Mouse (Mus musculus) layer of hippocampus, adult 18-20 months (tissue): ENCODE measurements at regions not wholly inside any gene's neighbourhood (a gene's known extent, or its start where the extent isn't known, plus 50 kb on each side); places are given as distances from the start of the nearest gene placed in this dataset.

Experiments used
- DNase-seq, 2 experiments: peaks; one replicate each; pipeline ENCODE4 v3.0.0; 2022; ENCODE audit warnings: low spot score in 2 of 2

GRCm38 (mm10) chr14:104849274-104849673 lies 326.8 kb upstream of the Rnf219 start:
- no peak for DNase-seq

- no peak for DNase-seq
Measured at GRCm38 (mm10) chr14:104827404-104827803, 305.0 kb upstream of the Rnf219 start.

- no peak for DNase-seq
Measured at GRCm38 (mm10) chr14:104824926-104825325, 302.5 kb upstream of the Rnf219 start.

- no peak for DNase-seq
Measured at GRCm38 (mm10) chr14:104824224-104824623, 301.8 kb upstream of the Rnf219 start.

- DNase-seq, result no peak
Measured at GRCm38 (mm10) chr14:104821903-104822573, 299.6 kb upstream of the Rnf219 start.

GRCm38 (mm10) chr14:104819106-104819505 lies 296.7 kb upstream of the Rnf219 start:
- DNase-seq, result no peak

GRCm38 (mm10) chr14:104813977-104814584 lies 291.6 kb upstream of the Rnf219 start:
- DNase-seq, result peak; percentile 22 to 90

GRCm38 (mm10) chr14:104812006-104812405 lies 289.6 kb upstream of the Rnf219 start:
- no peak for DNase-seq

GRCm38 (mm10) chr14:104805332-104805731 lies 282.9 kb upstream of the Rnf219 start:
- peak in 1 of 2 experiments; percentile 10 for DNase-seq

- no peak for DNase-seq
Measured at GRCm38 (mm10) chr14:104796348-104796965, 274.0 kb upstream of the Rnf219 start.

GRCm38 (mm10) chr14:104789346-104789745 lies 266.9 kb upstream of the Rnf219 start:
- no peak for DNase-seq

GRCm38 (mm10) chr14:104785066-104785465 lies 262.6 kb upstream of the Rnf219 start:
- no peak for DNase-seq

GRCm38 (mm10) chr14:104769938-104770337 lies 247.5 kb upstream of the Rnf219 start:
- DNase-seq, result no peak

GRCm38 (mm10) chr14:104734213-104734612 lies 211.8 kb upstream of the Rnf219 start:
- no peak for DNase-seq

GRCm38 (mm10) chr14:104732036-104732435 lies 209.6 kb upstream of the Rnf219 start:
- DNase-seq, result no peak

GRCm38 (mm10) chr14:104731319-104731995 lies 209.0 kb upstream of the Rnf219 start:
- no peak for DNase-seq

- DNase-seq, result peak; percentile 86 to 95
Measured at GRCm38 (mm10) chr14:104715651-104716050, 193.2 kb upstream of the Rnf219 start.

- DNase-seq, result no peak
Measured at GRCm38 (mm10) chr14:104702283-104702893, 179.9 kb upstream of the Rnf219 start.

- no peak for DNase-seq
Measured at GRCm38 (mm10) chr14:104698962-104699361, 176.5 kb upstream of the Rnf219 start.

- DNase-seq, result no peak
Measured at GRCm38 (mm10) chr14:104695101-104695500, 172.7 kb upstream of the Rnf219 start.

GRCm38 (mm10) chr14:104694174-104694803 lies 171.8 kb upstream of the Rnf219 start:
- DNase-seq, result no peak
